Mouse (Mus musculus) myocyte (in vitro differentiated cells): Measurements from ENCODE around the gene Zbtb34. TPM values are rescaled to one million over a fixed set of nuclear protein-coding genes. Genes with fewer than 3 reads are reported as not detected.

Source experiments
- H3K27me3 ChIP-seq: one replicate; pipeline ENCODE4 v1.6.1; 2011; ENCODE audit not compliant: control insufficient read depth, insufficient read depth, insufficient read length
- H3K36me3 ChIP-seq: one replicate; pipeline ENCODE4 v1.6.1; 2011; ENCODE audit not compliant: control insufficient read depth, insufficient read depth
- H3K4me2 ChIP-seq: one replicate; pipeline ENCODE4 v1.6.1; 2011; ENCODE audit warnings: low read depth, control low read depth
- H3K4me3 ChIP-seq: one replicate; pipeline ENCODE4 v1.5.1; 2011; ENCODE audit warnings: mild to moderate bottlenecking, control low read depth, moderate library complexity
- H3K79me2 ChIP-seq: one replicate; pipeline ENCODE4 v1.6.1; 2011; ENCODE audit not compliant: control insufficient read depth, insufficient read depth
- H3ac ChIP-seq: one replicate; pipeline ENCODE4 v1.6.1; 2011; ENCODE audit not compliant: control insufficient read depth, insufficient read length
- CEBPB ChIP-seq: IDR thresholded peaks from 2 replicates; pipeline ENCODE4 v1.6.1; 2011; ENCODE audit warnings: mild to moderate bottlenecking, moderate library complexity; ENCODE audit not compliant: poor library complexity, insufficient read depth, severe bottlenecking
- MAX ChIP-seq: IDR thresholded peaks from one replicate; pipeline ENCODE4 v1.6.1; 2011; ENCODE audit warnings: low read depth, mild to moderate bottlenecking, control low read depth
- MYOD1 ChIP-seq, 3 experiments: IDR thresholded peaks; one replicate each; pipeline ENCODE4 v1.6.1; 2011; ENCODE audit warnings: control low read depth in 2 of 3, low read depth in 2 of 3, mild to moderate bottlenecking in 2 of 3, moderate library complexity in 1 of 3; ENCODE audit not compliant: insufficient read length in 2 of 3, control insufficient read depth in 1 of 3
- MYOG ChIP-seq, 3 experiments: IDR thresholded peaks; one replicate each; pipeline ENCODE4 v1.6.1; 2011; ENCODE audit warnings: control low read depth in 2 of 3, low read depth in 2 of 3, mild to moderate bottlenecking in 2 of 3; ENCODE audit not compliant: insufficient read length in 2 of 3, control insufficient read depth in 1 of 3, insufficient read depth in 1 of 3
- POLR2AphosphoS2 ChIP-seq: IDR thresholded peaks from one replicate; pipeline ENCODE4 v1.6.1; 2011; ENCODE audit warnings: low read depth, control low read depth; ENCODE audit not compliant: insufficient read length
- REST ChIP-seq: IDR thresholded peaks from one replicate; pipeline ENCODE4 v1.6.1; 2011; ENCODE audit warnings: mild to moderate bottlenecking, control low read depth, moderate library complexity; ENCODE audit not compliant: insufficient read depth, insufficient read length
- SRF ChIP-seq: IDR thresholded peaks from one replicate; pipeline ENCODE4 v1.6.1; 2011; ENCODE audit warnings: low read depth; ENCODE audit not compliant: control insufficient read depth, insufficient read length
- TCF12 ChIP-seq: IDR thresholded peaks from one replicate; pipeline ENCODE4 v1.6.1; 2011; ENCODE audit warnings: mild to moderate bottlenecking, control low read depth; ENCODE audit not compliant: poor library complexity, insufficient read depth, severe bottlenecking
- TCF3 ChIP-seq: IDR thresholded peaks from one replicate; pipeline ENCODE4 v1.6.1; 2011; ENCODE audit warnings: low read depth, control low read depth; ENCODE audit not compliant: insufficient read length
- USF1 ChIP-seq: IDR thresholded peaks from one replicate; pipeline ENCODE4 v1.6.1; 2011; ENCODE audit warnings: low read depth, mild to moderate bottlenecking, control low read depth, moderate library complexity
- polyA plus RNA-seq: library from polyadenylated mRNA; unstranded; fragments of >200 nt; fragmentation: generic; extraction: Trizol; gene quantifications from one replicate; pipeline ENCODE4 v1.2.1, GENCODE M21; 2012; ENCODE audit warnings: missing spikeins

The Zbtb34 gene
- polyA plus RNA-seq, 1 experiment: 3.1 TPM

GRCm38 (mm10) chr2:33467546-33468465 is 36.7 kb upstream of the Zbtb34 start:
- Histone ChIP-seq H3ac (peak overlapping the region; percentile 68), H3K36me3 (peaks cover 13% of the 10 kb centered on the region), H3K4me3 (peak overlapping the region; percentile 74), H3K4me2 (peak overlapping the region; percentile 91), H3K27me3 (peaks cover 5% of the 10 kb centered on the region), H3K79me2 (peaks cover 36% of the 10 kb centered on the region)
- TF ChIP-seq MYOD1 (IDR thresholded peaks at IDR 0.05; ENCODE audit: control insufficient read depth in 1 of 3, insufficient read length in 2 of 3, low read depth in 2 of 3) (peak in 1 of 3 experiments; percentile 40), REST (no peak), MYOG (IDR thresholded peaks at IDR 0.05; ENCODE audit: control insufficient read depth in 1 of 3, insufficient read depth in 1 of 3, insufficient read length in 2 of 3, low read depth in 2 of 3) (peak in 1 of 3 experiments; percentile 62)

GRCm38 (mm10) chr2:33465966-33466365 is 34.8 kb upstream of the Zbtb34 start:
- TF ChIP-seq POLR2AphosphoS2 (peak; percentile 33), MYOD1 (IDR thresholded peaks at IDR 0.05; ENCODE audit: control insufficient read depth in 1 of 3, insufficient read length in 2 of 3, low read depth in 2 of 3) (peak in 2 of 3 experiments; percentile 39 to 73), MYOG (IDR thresholded peaks at IDR 0.05; ENCODE audit: control insufficient read depth in 1 of 3, insufficient read depth in 1 of 3, insufficient read length in 2 of 3, low read depth in 2 of 3) (peak in 2 of 3 experiments; percentile 22 to 33), USF1 (peak; percentile 46), TCF12 (no peak), CEBPB (0 out of 2 replicates have a peak, but pooled peaks have one; percentile 15)
- Histone ChIP-seq H3K79me2 (peaks cover 40% of the 10 kb centered on the region), H3K4me3 (no peak overlapping the region), H3ac (no peak overlapping the region), H3K4me2 (peak overlapping the region; percentile 91), H3K36me3 (peaks cover 21% of the 10 kb centered on the region), H3K27me3 (no peaks in the 10 kb centered on the region)

- no peaks in the 10 kb centered on the region for H3K27me3 ChIP-seq
- peaks cover 45% of the 10 kb centered on the region for H3K79me2 ChIP-seq
- peak overlapping the region; percentile 91 for H3K4me2 ChIP-seq
- TF ChIP-seq POLR2AphosphoS2 (no peak), SRF (no peak), MYOG (IDR thresholded peaks at IDR 0.05; ENCODE audit: control insufficient read depth in 1 of 3, insufficient read depth in 1 of 3, insufficient read length in 2 of 3, low read depth in 2 of 3) (no peak), MAX (no peak), MYOD1 (IDR thresholded peaks at IDR 0.05; ENCODE audit: control insufficient read depth in 1 of 3, insufficient read length in 2 of 3, low read depth in 2 of 3) (no peak), REST (no peak), TCF3 (no peak)
- peaks cover 27% of the 10 kb centered on the region for H3K36me3 ChIP-seq
- H3K4me3 ChIP-seq: no peak overlapping the region
- no peak overlapping the region for H3ac ChIP-seq
Observed at GRCm38 (mm10) chr2:33465215-33465614, 34.1 kb upstream of the Zbtb34 start.

DNA sequence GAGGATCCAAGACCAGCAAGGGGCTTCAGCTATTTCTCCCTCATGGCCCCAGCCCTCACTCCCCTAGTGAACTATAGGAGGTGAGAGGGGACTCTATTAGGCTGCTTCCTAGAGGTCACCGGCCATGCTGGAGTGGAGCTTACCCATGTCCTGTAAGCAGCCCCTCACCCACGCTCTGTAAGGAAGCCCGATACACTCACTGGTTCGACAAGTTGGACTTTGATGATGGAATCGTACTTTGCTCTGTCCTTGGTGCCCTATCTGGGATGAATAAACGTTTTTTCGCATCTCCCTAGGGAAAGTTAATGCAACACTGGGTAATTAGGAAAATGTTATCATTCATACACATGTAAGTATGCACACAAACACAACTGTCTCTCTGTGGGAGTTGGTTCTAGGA is 30.9 kb upstream of the Zbtb34 start:
- Histone ChIP-seq H3K36me3 (peaks cover 32% of the 10 kb centered on the region), H3K4me3 (no peak overlapping the region), H3K79me2 (peaks cover 46% of the 10 kb centered on the region), H3K4me2 (no peak overlapping the region), H3ac (no peak overlapping the region), H3K27me3 (no peaks in the 10 kb centered on the region)
- TF ChIP-seq REST: no peak
- TF ChIP-seq MYOG (IDR thresholded peaks at IDR 0.05; ENCODE audit: control insufficient read depth in 1 of 3, insufficient read depth in 1 of 3, insufficient read length in 2 of 3, low read depth in 2 of 3): no peak
- TF ChIP-seq MYOD1 (IDR thresholded peaks at IDR 0.05; ENCODE audit: control insufficient read depth in 1 of 3, insufficient read length in 2 of 3, low read depth in 2 of 3): no peak
- TF ChIP-seq POLR2AphosphoS2: no peak
- no peak for TF ChIP-seq SRF
- no peak for TF ChIP-seq MAX

DNA sequence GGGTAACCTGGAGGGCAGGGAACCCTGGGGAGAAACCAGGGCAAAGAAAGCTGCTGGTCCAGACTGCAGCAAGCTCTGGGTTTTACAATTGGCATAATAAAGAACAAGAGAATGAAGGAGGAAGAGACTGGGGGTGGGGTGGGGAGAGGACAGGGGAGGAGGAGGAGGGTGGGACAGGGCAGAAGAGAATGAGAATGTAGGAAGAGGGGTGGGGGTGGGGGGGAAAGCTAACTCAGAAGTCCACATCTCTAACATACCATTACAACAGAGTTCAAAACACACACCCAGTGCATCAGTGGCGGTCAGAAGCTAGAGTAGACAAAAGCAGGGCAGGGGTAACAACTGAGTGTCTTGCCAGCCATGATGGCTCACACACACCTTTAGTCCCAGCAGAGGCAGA is 29.9 kb upstream of the Zbtb34 start:
- H3K36me3 ChIP-seq: peaks cover 32% of the 10 kb centered on the region
- TF ChIP-seq MYOG (IDR thresholded peaks at IDR 0.05; ENCODE audit: control insufficient read depth in 1 of 3, insufficient read depth in 1 of 3, insufficient read length in 2 of 3, low read depth in 2 of 3): no peak

More for the DNA sequence above, 29.9 kb upstream of the Zbtb34 start:
- Histone ChIP-seq H3K4me2 (no peak overlapping the region), H3K79me2 (peaks cover 38% of the 10 kb centered on the region), H3K27me3 (no peaks in the 10 kb centered on the region), H3K4me3 (no peak overlapping the region), H3ac (no peak overlapping the region)
